Mouse (Mus musculus) C2C12 (cell line): ENCODE results near the gene Optn. TPM values are rescaled to one million over a fixed set of nuclear protein-coding genes. Genes with fewer than 3 reads are reported as not detected.

Experiments
- H3K27me3 ChIP-seq: one replicate; pipeline ENCODE4 v1.6.1; 2011; ENCODE audit not compliant: control insufficient read depth, insufficient read depth, insufficient read length
- H3K36me3 ChIP-seq: one replicate; pipeline ENCODE4 v1.6.1; 2011; ENCODE audit not compliant: control insufficient read depth, insufficient read depth
- H3K4me3 ChIP-seq: one replicate; pipeline ENCODE4 v1.5.1; 2011; ENCODE audit warnings: mild to moderate bottlenecking, control low read depth; ENCODE audit not compliant: poor library complexity, insufficient read depth, severe bottlenecking
- H3K79me2 ChIP-seq: one replicate; pipeline ENCODE4 v1.6.1; 2011; ENCODE audit not compliant: control insufficient read depth, insufficient read depth
- H3K79me3 ChIP-seq: one replicate; pipeline ENCODE4 v1.6.1; 2011; ENCODE audit warnings: low read depth, control low read depth
- H3ac ChIP-seq: one replicate; pipeline ENCODE3; 2011; ENCODE audit warnings: low read depth; ENCODE audit not compliant: control insufficient read depth, insufficient read length
- CEBPB ChIP-seq: IDR thresholded peaks from one replicate; pipeline ENCODE4 v1.6.1; 2011; ENCODE audit warnings: low read depth, mild to moderate bottlenecking, control low read depth, moderate library complexity
- CTCF ChIP-seq: IDR thresholded peaks from one replicate; pipeline ENCODE4 v1.5.1; 2011; ENCODE audit not compliant: control insufficient read depth, insufficient read depth, insufficient read length
- FOSL1 ChIP-seq: IDR thresholded peaks from one replicate; pipeline ENCODE4 v1.8.0; 2011; ENCODE audit warnings: mild to moderate bottlenecking, low read length; ENCODE audit not compliant: poor library complexity, insufficient read depth, severe bottlenecking
- MAX ChIP-seq: IDR thresholded peaks from one replicate; pipeline ENCODE4 v1.6.1; 2011; ENCODE audit warnings: mild to moderate bottlenecking, control low read depth
- MYOD1 ChIP-seq: IDR thresholded peaks from one replicate; pipeline ENCODE4 v1.6.1; 2011; ENCODE audit warnings: low read depth; ENCODE audit not compliant: control insufficient read depth, insufficient read length
- MYOG ChIP-seq: IDR thresholded peaks from one replicate; pipeline ENCODE4 v1.6.1; 2011; ENCODE audit not compliant: control insufficient read depth, insufficient read length; ENCODE audit errors: extremely low read depth
- USF1 ChIP-seq: IDR thresholded peaks from one replicate; pipeline ENCODE4 v1.6.1; 2011; ENCODE audit warnings: low read depth, mild to moderate bottlenecking, control low read depth, moderate library complexity
- polyA plus RNA-seq: library from polyadenylated mRNA; unstranded; fragments of >200 nt; fragmentation: generic; extraction: Trizol; gene quantifications from one replicate; pipeline ENCODE4 v1.2.1, GENCODE M21; 2012; ENCODE audit warnings: missing spikeins

Optn gene
- polyA plus RNA-seq, 1 experiment = 7.4 TPM

GRCm38 (mm10) chr2:5023699-5024399 is 40.0 kb downstream of the Optn start:
- no peak overlapping the region for H3ac ChIP-seq
- H3K79me2 ChIP-seq = no peaks in the 10 kb centered on the region
- no peak overlapping the region for H3K4me3 ChIP-seq
- peaks cover 8% of the 10 kb centered on the region for H3K36me3 ChIP-seq
- no peak for TF ChIP-seq FOSL1
- TF ChIP-seq MYOD1 = no peak
- no peak for TF ChIP-seq MAX
- TF ChIP-seq CEBPB = no peak
- TF ChIP-seq MYOG = no peak
- TF ChIP-seq USF1 = no peak
- no peak for TF ChIP-seq CTCF
- H3K27me3 ChIP-seq = no peaks in the 10 kb centered on the region
- no peaks in the 10 kb centered on the region for H3K79me3 ChIP-seq

GRCm38 (mm10) chr2:5023275-5023674 is 40.6 kb downstream of the Optn start:
- H3K4me3 ChIP-seq = no peak overlapping the region
- no peak for TF ChIP-seq CEBPB
- TF ChIP-seq CTCF = no peak
- TF ChIP-seq MAX = no peak
- TF ChIP-seq FOSL1 = no peak
- TF ChIP-seq MYOG = no peak
- TF ChIP-seq USF1 = no peak
- no peak for TF ChIP-seq MYOD1
- peaks cover 8% of the 10 kb centered on the region for H3K36me3 ChIP-seq
- H3ac ChIP-seq = no peak overlapping the region
- H3K79me3 ChIP-seq = no peaks in the 10 kb centered on the region
- H3K27me3 ChIP-seq = no peaks in the 10 kb centered on the region
- no peaks in the 10 kb centered on the region for H3K79me2 ChIP-seq

DNA sequence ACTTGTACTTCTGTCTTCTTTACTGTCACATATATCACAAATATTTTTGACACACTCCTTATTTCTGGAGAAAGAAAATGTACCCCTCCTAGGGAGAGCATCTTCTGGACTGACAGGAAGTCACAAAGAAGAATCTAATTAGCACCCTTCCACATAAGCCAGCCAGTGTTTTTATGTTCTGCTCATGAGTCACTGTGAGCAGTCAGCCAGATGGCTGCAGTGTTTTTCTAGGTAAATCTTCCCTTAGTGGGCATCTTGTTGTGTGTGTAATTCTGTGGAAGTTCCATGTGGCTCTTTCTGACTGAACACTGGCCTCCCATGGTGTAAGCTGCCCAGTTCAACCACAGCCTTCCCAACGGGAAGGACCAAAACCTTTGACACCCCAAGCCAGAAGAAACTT is 44.1 kb downstream of the Optn start:
- Histone ChIP-seq H3K79me3 (no peaks in the 10 kb centered on the region), H3K27me3 (no peaks in the 10 kb centered on the region), H3K36me3 (peaks cover 8% of the 10 kb centered on the region), H3K4me3 (no peak overlapping the region), H3ac (no peak overlapping the region), H3K79me2 (no peaks in the 10 kb centered on the region)
- no peak for TF ChIP-seq MYOG
- TF ChIP-seq CTCF = no peak
- TF ChIP-seq FOSL1 = no peak
- no peak for TF ChIP-seq CEBPB
- no peak for TF ChIP-seq USF1
- no peak for TF ChIP-seq MAX
- no peak for TF ChIP-seq MYOD1

GRCm38 (mm10) chr2:5016922-5017321 is 46.9 kb downstream of the Optn start:
- TF ChIP-seq USF1 (no peak), CEBPB (no peak), MYOG (no peak), MYOD1 (no peak), FOSL1 (no peak), CTCF (no peak), MAX (no peak)
- Histone ChIP-seq H3K27me3 (no peaks in the 10 kb centered on the region), H3K36me3 (peaks cover 8% of the 10 kb centered on the region), H3K79me3 (peaks cover under 1% of the 10 kb centered on the region), H3K4me3 (no peak overlapping the region), H3ac (no peak overlapping the region), H3K79me2 (peaks cover 3% of the 10 kb centered on the region)

DNA sequence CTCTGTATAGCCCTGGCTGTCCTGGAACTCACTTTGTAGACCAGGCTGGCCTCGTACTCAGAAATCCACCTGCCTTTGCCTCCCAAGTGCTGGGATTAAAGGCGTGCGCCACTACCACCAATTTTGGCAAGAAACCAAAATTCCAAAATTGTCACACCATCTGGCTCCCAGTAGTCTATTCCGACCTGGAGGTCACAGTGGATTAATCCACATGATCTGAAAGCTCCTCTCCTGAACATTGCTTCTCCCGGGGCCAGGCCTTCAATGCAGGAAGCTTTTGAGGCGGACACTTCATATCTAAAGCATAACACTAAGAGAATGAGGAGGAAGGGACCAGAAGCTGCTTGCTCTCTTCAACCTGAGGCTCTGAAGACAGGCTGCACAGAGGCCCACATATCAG is 48.3 kb downstream of the Optn start:
- H3K79me3 ChIP-seq = peaks cover 12% of the 10 kb centered on the region
- TF ChIP-seq MYOG (no peak), USF1 (no peak), CTCF (no peak), FOSL1 (no peak), MYOD1 (no peak), CEBPB (no peak), MAX (no peak)
- peaks cover 4% of the 10 kb centered on the region for H3K36me3 ChIP-seq
- H3ac ChIP-seq = no peak overlapping the region
- peaks cover 17% of the 10 kb centered on the region for H3K79me2 ChIP-seq
- no peak overlapping the region for H3K4me3 ChIP-seq
- H3K27me3 ChIP-seq = no peaks in the 10 kb centered on the region

DNA sequence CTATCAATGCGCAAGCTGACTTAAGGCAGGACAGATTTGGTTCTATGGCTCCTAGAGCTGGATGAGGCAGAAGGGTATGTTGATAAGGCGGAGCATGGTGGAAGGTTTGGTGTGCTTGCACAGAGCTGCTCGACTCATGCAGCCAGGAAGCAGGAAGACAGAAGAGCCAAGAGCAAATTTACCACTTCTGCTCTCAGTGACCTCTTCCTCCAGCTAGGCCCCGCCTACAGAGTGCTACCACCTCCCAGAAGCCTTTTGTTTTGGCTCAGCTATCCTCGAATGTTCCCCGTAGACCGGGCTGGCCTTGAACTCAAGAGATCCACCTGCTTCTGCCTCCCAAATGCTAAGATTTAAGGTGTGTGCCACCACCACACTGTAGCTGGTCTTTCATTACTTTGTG is 49.2 kb downstream of the Optn start:
- Histone ChIP-seq H3K79me2 (peaks cover 22% of the 10 kb centered on the region), H3K79me3 (peaks cover 12% of the 10 kb centered on the region), H3K4me3 (no peak overlapping the region), H3ac (no peak overlapping the region), H3K27me3 (no peaks in the 10 kb centered on the region), H3K36me3 (peaks cover 9% of the 10 kb centered on the region)
- TF ChIP-seq MAX (no peak), CEBPB (no peak), USF1 (no peak), FOSL1 (no peak), CTCF (no peak), MYOD1 (no peak)
